Mouse (Mus musculus) lung, postnatal 4 days (tissue): ENCODE measurements around the gene Pcbd2.

Source experiments
- DNase-seq, 2 experiments: peaks; one replicate each; pipeline ENCODE4 v3.0.0; 2021

Pcbd2 gene

DNA sequence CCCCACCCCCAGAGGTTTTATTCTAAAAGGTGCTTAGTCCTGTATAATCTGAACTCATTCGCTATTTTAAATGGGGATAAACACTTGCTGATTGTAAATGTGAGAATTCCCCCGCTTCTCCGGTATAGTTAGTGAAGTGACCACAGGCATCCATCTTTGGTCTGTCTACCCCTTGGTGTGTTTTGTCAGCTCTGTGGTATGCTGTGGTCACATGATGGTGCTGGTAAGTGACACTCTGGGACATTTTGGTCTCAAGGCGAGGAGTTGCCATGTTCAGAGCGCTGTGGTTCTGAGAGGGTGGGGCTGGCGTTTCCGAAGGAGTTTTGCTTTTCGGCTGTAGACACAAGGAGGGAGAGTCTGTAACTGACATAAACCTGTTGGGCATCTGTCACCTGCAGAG is 10.7 kb downstream of the Pcbd2 start:
- DNase-seq, result no peak

DNA sequence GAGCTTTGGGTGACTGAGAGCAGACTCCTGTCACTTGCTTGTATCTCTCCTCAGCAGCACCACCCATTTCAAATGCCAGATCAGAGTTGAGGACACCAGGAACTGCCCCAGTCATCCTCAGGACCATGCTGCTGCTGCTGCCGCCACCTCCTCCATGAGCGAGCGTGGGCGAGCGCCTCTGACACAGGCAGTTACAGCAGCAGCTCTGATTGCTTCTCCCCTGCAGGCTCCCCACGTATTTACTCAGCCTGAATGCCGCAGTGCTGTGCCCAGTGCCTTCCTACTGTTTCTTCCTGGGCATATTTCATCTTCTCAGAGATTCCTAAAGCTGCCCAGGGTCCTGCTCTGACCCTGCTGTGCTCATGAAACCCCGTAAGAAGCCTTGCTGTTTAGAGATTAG is 15.1 kb downstream of the Pcbd2 start:
- no peak for DNase-seq

DNA sequence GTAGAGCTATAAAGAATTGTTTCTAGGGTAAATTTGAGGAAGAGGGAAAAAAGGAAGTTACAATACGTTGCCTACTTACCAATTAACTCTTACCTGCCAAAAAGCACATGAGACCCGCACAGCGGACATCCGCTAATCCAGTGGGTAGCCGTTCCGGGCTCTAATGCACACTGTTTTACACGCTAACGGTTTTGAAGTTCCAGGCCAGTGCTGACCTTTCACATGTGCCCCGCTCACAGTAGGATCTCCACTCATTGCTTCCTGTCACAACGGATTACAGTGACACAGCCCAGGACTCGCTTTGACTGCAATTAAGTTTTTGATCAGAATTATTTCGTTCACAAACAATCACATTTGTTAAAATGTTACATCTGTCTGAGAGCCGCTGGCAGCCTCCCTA is 27.2 kb downstream of the Pcbd2 start:
- no peak for DNase-seq

DNA sequence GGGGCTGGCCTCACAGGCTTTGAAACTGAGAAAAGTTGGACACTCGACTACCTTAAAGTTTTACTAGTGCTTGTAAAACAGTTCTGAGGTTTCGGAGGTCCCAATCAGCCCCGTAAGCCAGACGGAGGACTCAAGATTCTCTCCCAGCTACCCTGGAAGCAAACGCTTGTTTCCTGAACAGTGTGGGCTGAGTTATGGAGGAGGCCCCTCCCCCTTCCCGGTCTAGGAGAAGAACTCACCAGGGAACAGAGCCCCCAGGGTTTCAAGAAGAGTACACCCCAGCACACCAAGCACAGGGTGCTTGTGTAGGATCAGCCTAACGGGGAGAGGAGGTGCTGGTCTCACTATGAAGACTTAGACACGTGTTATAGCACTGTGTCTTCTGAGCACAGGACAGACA is 29.6 kb downstream of the Pcbd2 start:
- DNase-seq, result no peak

DNA sequence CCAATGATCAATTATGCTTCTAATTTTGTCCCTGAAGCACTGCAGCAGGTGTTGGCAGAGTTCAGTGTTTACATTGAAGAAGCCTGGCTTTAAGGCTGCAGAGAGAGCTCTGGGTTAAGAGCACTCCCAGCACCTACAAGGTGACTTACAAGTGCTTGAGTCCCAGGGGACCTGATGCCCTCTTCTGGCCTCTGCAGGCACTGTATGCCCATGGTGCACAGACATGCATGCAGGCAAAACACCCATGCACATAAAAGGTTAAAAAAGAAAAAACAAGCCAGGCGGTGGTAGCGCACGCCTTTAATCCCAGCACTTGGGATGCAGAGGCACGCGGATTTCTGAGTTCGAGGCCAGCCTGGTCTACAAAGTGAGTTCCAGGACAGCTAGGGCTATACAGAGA is 30.5 kb downstream of the Pcbd2 start:
- no peak for DNase-seq

DNA sequence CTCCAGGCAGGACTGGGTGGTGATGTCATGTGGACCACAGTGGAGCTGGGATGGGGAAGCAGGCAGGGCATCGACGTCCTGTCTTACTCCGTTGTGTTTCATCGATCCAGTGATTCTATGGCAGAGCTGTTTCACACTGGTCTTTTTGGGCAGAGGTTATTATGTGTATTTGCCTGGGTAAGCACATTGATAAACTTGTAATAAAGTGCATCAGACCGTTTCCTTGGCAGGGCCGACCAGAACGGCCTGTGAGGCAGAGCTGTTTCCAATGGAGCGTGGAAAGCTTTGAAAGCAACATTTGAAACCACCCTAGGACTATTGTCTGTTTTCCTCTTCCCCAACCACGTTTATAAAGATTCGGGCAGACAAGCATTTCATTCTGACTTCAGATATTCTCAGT is 33.4 kb downstream of the Pcbd2 start:
- no peak for DNase-seq

DNA sequence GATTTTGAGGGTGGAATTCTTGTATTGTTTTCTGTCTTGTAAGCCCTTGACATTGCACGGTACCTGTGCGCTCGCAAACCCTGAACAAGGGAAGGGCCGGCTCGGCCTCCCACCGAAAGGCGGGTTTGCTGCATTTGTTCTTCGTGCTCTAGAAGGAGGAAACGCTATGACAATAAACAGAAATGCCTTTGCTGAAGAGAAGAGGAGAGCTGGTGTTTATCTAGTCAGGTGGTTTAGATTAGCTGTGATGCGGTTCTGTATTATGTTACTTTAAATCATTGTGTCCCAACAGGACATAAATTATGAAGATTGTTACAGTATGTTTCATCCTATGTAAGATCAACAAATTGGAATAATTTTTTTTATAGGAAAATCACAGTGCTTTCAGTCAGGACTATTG is 34.3 kb downstream of the Pcbd2 start:
- no peak for DNase-seq

DNA sequence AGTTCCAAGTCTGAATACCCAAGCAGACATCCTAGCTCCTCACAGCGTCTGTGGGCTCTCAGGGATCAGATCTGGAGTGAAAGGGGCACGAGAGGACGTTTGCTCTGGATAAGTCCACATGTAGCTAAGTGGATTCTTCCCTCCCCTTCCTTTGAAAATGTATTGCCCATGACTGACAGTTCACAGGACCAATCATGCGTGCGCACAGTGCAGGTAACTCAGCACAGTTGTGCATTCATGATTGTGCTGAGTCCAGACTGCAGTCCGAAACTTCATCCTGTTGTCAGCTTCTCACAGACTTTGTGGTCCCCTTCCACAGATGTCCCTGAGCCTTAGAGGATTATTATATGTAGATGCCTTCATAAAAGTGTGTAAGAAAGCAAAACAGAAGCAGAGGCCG is 47.2 kb downstream of the Pcbd2 start:
- no peak for DNase-seq

DNA sequence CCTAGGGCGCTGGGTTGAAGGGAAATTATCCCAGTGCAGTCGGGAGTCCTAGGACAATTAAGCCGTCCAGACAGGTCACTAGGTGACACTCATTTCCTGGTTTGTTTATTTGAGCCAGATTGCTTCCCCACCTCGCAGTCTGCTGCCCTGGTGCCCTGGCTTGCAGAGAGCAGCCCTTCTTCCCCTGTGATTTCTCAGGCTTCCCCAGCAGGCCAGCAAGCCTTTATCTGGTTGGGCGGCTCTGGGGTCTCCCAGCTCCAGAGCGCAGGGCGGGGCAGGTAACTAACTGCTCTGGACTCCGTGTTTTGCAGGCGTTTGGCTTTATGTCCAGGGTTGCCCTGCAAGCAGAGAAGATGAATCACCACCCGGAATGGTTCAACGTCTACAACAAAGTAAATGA is 47.9 kb downstream of the Pcbd2 start:
- no peak for DNase-seq

DNA sequence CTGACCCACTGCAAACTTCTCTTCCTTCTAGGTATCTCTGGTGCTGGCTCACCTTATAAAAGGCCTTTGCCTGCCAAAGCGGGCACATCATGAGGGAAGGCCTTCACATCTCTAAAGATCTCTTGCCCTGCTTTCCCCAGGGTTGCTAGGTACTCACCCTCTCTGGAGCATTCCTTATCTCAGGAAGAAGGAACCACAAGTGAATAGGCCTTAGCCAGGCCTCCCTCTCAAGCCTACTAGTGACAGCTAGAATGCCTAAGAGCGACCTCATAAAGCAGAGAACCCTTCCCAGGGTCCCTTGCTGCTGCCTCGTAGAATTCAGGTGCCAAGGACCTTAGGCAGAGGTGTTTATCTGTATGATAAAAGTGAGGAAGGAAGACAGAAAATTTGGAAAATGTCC is 57.1 kb downstream of the Pcbd2 start, which contains the start of gene Catsper3:
TSS of gene Catsper3 (plus strand) at position 301 of the 400 bp plus-strand sequence.
- no peak for DNase-seq

DNA sequence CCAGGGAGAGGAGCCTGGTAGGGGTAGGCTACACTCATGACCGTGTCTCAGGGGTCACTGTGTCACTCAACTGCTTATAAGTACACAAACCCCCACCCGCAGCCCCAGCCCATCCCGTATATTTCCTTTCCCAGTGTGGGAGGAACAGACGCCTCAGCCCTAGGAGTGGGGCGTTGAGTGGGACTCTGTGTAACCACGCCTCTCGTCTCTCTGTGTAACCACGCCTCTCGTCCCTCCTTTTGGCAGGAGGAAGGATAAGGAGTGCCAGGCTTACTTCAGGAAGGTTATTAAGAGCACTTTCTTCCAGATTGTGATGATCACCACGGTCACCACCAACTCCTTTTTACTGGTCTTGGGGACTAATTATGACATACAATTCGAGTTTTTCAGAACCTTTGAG is 59.0 kb downstream of the Pcbd2 start:
- DNase-seq, result peak; percentile 23 to 40

DNA sequence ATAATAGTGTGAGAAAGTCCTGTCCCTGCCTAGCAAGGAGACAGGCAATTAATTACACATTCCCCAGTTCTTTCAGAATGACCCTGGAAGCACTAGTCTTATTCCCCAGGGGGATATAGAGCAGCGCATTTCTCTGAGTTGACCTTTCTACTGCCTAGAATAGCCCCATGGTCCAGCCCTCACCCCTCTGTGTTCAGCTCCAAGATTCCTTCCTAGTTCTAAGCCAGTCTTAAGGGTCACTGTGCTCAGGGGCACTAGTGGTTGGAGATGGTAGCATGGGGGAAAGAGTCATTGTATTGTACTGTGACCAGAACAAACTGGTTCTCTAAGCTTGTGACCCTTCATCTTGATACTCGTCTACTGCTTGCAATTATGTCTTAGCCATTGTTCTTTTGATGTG is 74.1 kb downstream of the Pcbd2 start:
- no peak for DNase-seq

DNA sequence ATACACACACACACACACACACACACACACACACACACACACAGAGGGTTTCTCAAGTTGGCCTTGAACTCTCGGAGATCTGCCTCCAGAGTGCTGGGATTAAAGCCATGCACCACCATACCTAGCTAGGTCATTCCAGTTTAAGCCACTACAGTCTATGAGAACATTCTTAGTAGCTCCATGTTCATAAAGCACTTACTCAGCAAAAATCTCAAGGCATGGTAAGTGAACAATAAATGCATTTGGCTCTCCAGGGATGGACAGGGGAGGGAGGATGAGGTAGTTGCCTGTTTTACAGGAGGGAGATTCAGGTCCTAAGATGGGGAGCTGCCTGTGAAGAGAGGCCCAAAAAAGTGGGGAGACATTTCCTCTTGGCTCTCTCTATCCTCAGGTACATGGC is 76.8 kb downstream of the Pcbd2 start:
- DNase-seq, result no peak

DNA sequence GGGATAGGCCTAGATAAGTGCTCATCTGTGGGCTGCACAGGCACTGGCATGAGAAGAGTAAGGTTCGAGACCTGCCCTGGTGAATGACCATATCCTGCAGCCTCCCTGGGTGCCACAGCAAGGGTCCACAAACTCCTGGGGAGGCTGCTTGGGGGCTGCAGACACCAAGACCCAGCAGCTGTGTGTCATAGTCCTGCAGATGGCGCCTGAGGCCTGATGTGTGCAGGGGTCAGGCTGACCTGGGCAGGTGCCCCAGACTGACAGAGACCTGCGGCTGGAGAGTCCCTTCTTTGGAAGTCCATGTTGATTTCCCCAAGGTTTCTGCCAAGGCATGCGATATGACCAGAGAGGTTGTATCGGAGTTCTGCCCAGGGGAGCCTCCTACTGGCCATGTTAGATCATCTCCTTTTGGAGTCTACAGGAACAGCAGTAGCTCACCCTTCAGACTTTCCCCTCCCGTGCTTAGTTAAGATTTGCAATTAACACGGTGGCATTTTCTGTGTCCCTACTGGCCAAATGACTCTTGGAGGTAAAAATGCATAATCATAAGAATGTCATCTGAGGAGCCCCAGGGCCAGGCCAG is 82.0 kb downstream of the Pcbd2 start:
- no peak for DNase-seq

DNA sequence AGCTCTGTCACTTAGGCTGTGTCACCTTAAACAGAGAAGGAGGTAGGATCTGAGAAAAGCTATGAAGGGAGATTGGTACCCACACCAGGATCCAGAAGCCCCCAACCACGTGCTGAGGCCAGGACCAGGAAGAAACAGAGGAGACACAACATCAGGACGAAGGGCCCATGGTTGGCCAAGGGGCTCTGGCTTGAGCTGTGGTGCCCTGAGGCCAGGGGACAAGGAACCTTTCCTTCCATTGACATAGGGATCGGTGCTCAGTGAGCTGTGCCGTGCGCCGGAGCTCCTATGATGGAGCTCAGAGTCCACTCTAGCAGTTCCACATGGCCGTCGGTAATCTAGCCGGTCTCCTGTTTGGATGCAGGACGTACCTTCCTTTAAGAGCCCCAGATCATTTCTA is 82.5 kb downstream of the Pcbd2 start:
- DNase-seq, result no peak

DNA sequence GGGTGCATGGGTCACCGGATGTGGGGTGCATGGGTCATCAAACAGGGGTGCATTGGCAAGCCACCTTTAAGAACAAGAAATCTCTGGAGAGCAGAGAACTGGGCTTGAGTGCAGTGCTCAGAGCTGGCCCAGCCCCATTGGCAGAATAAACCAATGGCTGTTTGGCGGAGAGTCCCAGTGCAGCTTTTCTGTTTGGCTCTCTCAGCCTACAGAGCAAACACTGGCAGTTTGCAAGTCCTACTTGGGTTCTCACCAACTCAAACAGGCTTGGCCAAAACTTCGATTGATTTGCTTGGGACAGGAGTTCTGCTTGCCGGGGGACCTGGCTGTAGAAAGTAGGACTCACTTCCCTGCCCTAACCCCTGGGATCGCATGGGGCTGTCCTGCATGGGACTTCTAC is 83.8 kb downstream of the Pcbd2 start:
- DNase-seq, result no peak

DNA sequence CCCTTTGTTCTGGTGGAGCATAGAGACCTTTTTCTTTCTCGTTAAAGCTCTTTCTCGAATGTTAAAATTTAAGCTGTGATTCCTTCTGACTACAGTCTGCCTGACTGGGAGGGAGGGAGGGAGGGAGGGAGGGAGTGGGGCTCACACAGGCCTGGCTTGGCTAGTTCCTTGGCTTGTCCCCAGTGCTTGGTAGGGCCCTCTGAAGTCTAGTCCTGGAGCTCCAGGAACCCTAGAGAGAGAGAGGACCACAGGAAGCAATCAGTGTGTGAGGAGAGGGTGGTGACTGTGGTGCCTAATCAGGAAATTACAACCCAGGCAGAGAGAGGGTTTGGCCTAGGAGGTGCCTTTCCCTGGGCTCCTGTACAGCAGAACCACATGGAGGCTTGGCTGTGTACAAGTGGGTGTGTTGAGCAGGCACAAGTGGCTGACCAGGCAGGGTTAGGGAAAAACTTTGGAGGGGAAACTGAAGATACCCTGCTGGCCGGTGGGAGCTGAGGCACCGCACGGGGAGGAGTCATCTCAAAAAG is 86.4 kb downstream of the Pcbd2 start:
- DNase-seq, result no peak

DNA sequence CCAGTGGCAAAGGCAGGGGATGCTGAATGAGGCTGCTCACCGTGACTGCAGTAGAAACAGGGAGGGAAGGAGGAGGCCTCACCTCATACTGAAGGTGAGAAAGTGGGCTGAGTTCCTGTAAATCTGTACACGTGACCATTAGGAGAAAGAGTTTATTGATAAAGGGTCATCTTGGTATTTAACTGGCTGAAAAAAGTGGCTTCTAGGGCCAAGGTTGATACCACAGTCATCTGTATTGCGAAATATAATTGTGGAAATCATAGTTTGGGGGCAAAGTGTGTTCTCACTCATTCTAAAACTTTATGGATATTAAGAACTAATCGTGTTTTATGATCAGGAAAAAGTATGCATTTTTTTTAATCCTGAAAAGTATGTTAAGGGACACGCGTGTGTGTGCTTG is 87.7 kb downstream of the Pcbd2 start:
- no peak for DNase-seq

DNA sequence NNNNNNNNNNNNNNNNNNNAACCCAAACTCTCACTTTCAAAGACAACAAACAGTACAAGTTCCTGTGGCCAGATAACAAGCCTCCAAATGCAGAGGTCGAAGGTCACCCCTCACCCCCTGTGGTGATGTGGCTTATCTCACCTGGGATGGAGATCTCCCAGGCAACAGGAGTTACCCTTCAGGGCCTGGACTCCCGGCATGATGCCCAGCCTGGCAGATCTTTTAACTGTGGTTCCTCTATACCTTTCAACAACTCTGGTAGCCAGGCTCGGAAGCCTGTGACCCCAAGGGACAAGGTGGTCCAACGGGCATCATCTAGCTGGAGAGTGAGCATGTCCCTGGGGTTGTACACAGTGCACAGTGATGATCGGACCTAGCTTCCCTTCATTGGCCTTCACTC is 95.3 kb downstream of the Pcbd2 start:
- no peak for DNase-seq

DNA sequence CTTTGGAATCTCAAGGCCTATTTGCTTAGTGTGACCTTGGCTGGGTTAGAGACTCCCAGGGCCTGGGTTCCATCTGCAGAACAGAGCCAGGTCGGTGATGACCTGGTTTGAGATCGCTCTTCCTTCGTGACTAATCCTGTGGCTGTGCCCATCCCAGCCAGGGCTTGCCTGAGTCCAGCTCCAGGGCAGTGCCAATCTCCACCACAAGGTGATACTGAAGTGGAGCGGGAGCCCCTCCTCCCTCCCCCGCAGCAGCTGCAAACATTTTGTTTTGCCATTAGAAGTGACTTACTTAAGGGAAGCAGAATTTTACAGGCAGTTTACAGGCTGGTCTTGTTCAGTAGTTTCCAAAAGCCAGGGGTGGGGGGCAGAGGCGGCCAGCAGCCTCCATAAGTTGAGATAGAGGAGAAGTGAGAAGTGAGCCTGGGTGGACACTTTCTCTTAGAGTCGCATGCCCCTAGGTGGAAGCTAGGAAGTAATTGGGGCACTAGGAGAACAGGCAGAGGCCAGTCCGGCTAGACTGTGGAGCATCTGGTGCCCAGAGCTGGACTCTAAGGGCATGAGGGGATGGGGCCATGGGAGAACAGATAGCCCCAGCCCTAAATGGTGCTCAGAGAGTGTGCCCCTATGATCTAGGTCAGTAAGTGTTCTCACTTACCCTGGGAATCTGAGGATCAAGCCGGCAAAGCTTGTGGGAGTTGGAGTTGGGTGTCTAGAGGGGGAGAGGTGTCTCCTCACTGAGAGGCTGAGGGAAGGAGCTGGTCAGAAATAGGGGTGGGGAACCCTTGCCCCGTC is 97.2 kb downstream of the Pcbd2 start:
- no peak for DNase-seq

DNA sequence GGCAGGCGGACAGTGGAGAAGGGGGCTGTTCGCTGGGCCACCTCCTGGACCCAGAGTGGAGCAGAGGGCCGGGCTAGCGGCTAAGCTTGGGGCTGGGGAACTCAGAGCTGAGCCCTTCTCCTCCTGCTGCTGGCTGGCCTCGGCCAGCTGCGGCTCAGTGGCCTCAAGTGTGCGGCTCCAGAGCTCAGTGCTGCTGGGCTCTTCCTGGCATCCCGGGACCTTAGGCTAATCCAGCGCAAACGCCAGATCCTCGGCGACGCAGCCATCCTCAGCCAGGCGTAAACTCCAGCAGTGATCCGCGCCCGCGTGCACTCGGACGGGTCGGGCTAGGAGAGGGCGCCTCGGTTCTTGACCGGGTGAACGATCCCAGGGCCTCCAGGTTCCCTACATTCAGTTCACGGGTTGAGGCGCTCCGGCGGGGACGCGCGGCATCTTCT is 98.1 kb downstream of the Pcbd2 start:
- DNase-seq, result no peak

DNA sequence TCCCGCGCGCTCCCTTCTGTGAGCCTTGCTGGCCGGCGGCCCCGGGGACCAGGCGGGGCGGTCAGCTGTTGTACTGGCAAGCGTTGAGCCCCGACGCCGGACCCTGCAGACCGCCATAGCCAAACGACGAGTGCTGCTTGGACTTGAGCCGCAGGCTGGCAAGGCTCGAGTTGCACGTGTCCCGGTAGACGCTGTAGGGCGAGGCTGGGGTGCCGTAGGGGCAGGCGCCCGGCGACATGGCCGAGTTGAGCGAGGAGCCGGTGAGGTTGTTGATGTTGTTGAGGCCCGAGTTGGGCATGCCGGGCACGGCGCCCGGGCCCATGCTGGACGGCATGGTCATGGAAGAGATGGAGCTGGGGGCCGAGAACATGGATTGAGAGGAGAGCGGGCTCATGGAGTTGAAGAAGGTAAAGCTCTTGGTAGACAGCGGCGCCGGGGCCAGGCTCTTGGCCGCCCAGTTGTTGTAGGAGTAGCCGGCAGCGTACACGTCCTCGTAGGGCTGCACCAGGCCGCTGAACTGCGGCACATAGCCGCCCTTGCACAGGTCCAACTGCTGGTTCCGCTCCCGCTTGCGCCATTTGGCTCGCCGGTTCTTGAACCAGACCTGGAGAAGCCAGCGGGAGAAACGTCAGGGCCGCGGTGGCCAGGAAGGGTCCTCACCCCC is 99.0 kb downstream of the Pcbd2 start:
- peak; percentile 38 to 40 for DNase-seq
